Mouse (Mus musculus) G1E (cell line): ENCODE measurements around the gene Scnn1a. TPM values are rescaled to one million over a fixed set of nuclear protein-coding genes. Genes with fewer than 3 reads are reported as not detected.

Experiments
- ATAC-seq: 2 replicates; pipeline ENCODE4 v1.8.0; 2016; ENCODE audit warnings: mild to moderate bottlenecking; ENCODE audit not compliant: insufficient number of reproducible peaks, poor library complexity, low FRiP score, severe bottlenecking; ENCODE audit errors: extremely low read depth
- DNase-seq: peaks from one replicate; pipeline ENCODE4 v3.0.0; 2012; ENCODE audit warnings: low spot score
- H3K27me3 ChIP-seq: 2 replicates; pipeline ENCODE4 v1.6.1; 2012; ENCODE audit warnings: mild to moderate bottlenecking, low read length, inconsistent platforms; ENCODE audit not compliant: insufficient read depth
- H3K36me3 ChIP-seq: replicated peaks from 2 replicates; pipeline ENCODE3; 2012; ENCODE audit warnings: mild to moderate bottlenecking, inconsistent platforms
- H3K4me1 ChIP-seq: 2 replicates; pipeline ENCODE4 v1.6.1; 2012; ENCODE audit warnings: low read depth, low read length, inconsistent platforms, mixed read lengths; ENCODE audit not compliant: insufficient read depth
- H3K4me3 ChIP-seq: 2 replicates; pipeline ENCODE4 v1.5.1; 2012; ENCODE audit warnings: low read depth, mild to moderate bottlenecking, inconsistent platforms, low read length, moderate library complexity, mixed read lengths
- H3K9me3 ChIP-seq: replicated peaks from 2 replicates; pipeline ENCODE4 v1.6.1; 2012; ENCODE audit warnings: inconsistent platforms
- CTCF ChIP-seq: IDR thresholded peaks from 2 replicates; pipeline ENCODE4 v1.5.1; 2012; ENCODE audit warnings: low read depth, low read length, inconsistent platforms, mixed read lengths
- GATA1 ChIP-seq: IDR thresholded peaks from 2 replicates; pipeline ENCODE4 v1.6.1; 2012; ENCODE audit warnings: borderline replicate concordance, low read length, inconsistent platforms, mixed read lengths
- GATA2 ChIP-seq: IDR thresholded peaks from 2 replicates; pipeline ENCODE4 v1.6.1; 2012; ENCODE audit warnings: low read depth, low read length, inconsistent platforms, borderline replicate concordance
- POLR2AphosphoS5 ChIP-seq: IDR thresholded peaks from 2 replicates; pipeline ENCODE4 v1.6.1; 2012; ENCODE audit warnings: low read depth, low read length, inconsistent platforms; ENCODE audit not compliant: insufficient replicate concordance
- TAL1 ChIP-seq: conservative IDR thresholded peaks from 2 replicates; pipeline ENCODE4 v1.6.1; 2012; ENCODE audit warnings: low read depth, low read length, inconsistent platforms, mixed read lengths
- polyA plus RNA-seq: library from polyadenylated mRNA; stranded (reverse); fragments of >175 nt; gene quantifications from 2 replicates; pipeline ENCODE4 v1.2.3, GENCODE M21; 2012
- total RNA-seq, 2 experiments: library from RNA; stranded (forward) in 1 of 2; stranded (reverse) in 1 of 2; fragments of 200-1000 nt in 1 of 2; fragments of >200 nt in 1 of 2; fragmentation: Nextera tagmentation in 1 of 2; gene quantifications; 2 replicates each; pipeline ENCODE4 v1.2.3; 2014 to 2017

The Scnn1a gene
- total and polyA plus RNA-seq, 3 experiments: 0.16 TPM; not detected in 2

DNA sequence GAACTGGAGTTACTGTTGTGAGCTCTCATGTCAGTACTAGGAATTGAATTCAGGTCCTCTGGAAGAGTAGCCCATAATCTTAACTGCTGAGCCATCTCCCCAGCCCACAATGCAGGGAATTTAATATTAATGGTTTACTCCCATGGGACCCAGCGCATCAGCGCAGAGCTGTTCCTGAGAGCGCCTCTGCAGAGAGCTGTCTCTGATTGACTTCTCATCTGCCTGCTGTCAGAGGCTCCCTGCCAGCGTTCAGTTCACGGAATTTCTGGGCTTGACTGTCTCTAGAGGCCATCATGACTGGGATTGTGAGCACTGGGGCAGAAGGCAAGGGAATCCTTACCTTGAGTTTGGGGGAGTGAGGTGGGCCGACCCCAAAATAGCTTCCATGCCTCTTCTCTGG lies 56.6 kb downstream of the Scnn1a start:
- no peak for DNase-seq
- Histone ChIP-seq H3K36me3 (no peaks in the 10 kb centered on the region), H3K9me3 (peaks cover 87% of the 10 kb centered on the region), H3K27me3 (no peaks in the 10 kb centered on the region), H3K4me1 (no peaks in the 10 kb centered on the region; the same call in 1 of the 2 replicates), H3K4me3 (no peak overlapping the region)
- TF ChIP-seq CTCF (no peak), GATA2 (no peak), POLR2AphosphoS5 (no peak), TAL1 (no peak), GATA1 (no peak)
- ATAC-seq: no peak

DNA sequence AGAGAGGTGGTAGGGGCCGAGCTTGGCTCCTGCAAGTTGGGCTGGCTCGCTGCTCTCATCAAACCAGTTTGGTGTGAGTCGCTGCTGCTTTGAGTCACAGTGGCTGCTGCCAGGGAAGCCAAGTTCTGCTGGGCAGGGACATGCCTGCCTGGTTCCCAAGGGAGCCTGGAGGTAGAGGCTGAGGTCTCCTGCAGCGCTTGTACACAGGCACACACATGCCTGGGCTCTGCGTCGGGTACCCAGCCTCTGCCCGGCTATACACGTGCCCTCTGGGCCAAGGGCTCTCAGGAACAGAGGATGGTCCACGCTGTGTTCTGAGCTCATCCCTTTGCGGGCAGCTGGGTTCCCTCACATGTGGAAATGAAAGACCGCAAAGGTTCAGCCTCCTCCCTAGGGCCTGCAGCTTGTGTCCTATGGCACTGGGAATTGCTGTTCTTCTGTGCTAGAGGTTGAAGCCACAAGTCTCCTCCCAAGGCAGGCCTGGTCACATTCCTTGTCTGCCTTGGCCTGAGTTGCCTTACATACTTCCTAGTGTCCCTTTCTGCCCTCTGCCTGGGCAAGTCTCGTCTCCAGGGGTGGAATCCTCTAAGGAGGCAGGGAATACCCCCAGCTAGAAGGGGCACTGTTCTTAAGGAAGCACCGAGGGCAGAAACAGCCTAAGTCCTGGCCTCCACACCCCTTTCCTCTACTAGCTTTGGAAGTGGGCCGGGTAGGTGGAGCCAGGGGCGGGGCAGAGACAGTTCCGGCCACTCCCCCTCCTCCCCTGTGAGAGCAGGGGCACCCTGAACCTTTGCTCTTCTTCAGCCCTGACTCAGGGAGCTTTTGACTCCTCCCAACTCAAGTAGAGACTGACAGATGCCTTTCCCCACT lies 57.4 kb downstream of the Scnn1a start:
- H3K4me1 ChIP-seq: no peaks in the 10 kb centered on the region; the same call in 1 of the 2 replicates
- no peak for TF ChIP-seq GATA1
- no peak for TF ChIP-seq TAL1
- no peak for TF ChIP-seq POLR2AphosphoS5
- no peak for TF ChIP-seq CTCF
- TF ChIP-seq GATA2: no peak
- no peaks in the 10 kb centered on the region for H3K36me3 ChIP-seq
- DNase-seq (no peak), ATAC-seq (no peak)
- no peaks in the 10 kb centered on the region for H3K27me3 ChIP-seq
- no peak overlapping the region for H3K4me3 ChIP-seq
- peaks cover 87% of the 10 kb centered on the region for H3K9me3 ChIP-seq

- no peak for ATAC-seq
- no peaks in the 10 kb centered on the region; the same call in 1 of the 2 replicates for H3K4me1 ChIP-seq
- H3K27me3 ChIP-seq: no peaks in the 10 kb centered on the region
- no peak overlapping the region for H3K4me3 ChIP-seq
- H3K9me3 ChIP-seq: peaks cover 85% of the 10 kb centered on the region
- no peaks in the 10 kb centered on the region for H3K36me3 ChIP-seq
- TF ChIP-seq GATA2 (no peak), POLR2AphosphoS5 (no peak), GATA1 (no peak), CTCF (no peak), TAL1 (no peak)
- no peak for DNase-seq
These were observed 58.2 kb downstream of the Scnn1a start for GRCm38 (mm10) chr6:125378621-125379020.

DNA sequence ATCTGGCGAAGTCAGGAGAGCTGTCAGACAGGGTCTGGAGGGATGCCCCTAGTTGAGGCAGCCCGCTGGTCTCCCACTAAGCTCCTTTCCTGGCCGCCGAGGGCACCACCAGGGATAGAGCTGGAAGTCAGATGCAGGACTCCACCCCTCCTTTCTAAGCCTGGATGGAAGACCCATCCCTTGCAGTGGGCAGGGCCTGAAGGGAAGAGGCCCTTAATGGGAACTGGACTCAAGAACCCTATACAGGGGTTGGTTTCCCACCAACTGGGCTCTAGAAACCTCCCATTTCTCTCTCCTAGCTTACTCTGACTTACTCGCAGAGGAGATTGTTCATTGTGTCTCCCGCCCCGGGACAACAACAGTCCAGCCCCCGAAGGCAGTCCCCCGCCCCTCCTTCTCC lies 59.3 kb downstream of the Scnn1a start:
- no peak overlapping the region for H3K4me3 ChIP-seq
- no peak for DNase-seq
- H3K4me1 ChIP-seq: no peaks in the 10 kb centered on the region; the same call in 1 of the 2 replicates
- ATAC-seq: no peak
- H3K36me3 ChIP-seq: no peaks in the 10 kb centered on the region
- H3K9me3 ChIP-seq: peaks cover 84% of the 10 kb centered on the region
- H3K27me3 ChIP-seq: no peaks in the 10 kb centered on the region
- TF ChIP-seq GATA1 (no peak), POLR2AphosphoS5 (no peak), TAL1 (no peak)

GRCm38 (mm10) chr6:125380372-125381360 lies 60.2 kb downstream of the Scnn1a start, which contains the start of gene Plekhg6:
Gene Plekhg6 (minus strand): TSS chr6:125380793.
- TF ChIP-seq TAL1 (no peak), GATA1 (no peak), POLR2AphosphoS5 (no peak), CTCF (no peak), GATA2 (no peak)
- Histone ChIP-seq H3K27me3 (no peaks in the 10 kb centered on the region), H3K4me1 (no peaks in the 10 kb centered on the region; the same call in 1 of the 2 replicates), H3K36me3 (no peaks in the 10 kb centered on the region), H3K4me3 (peak within 1 kb of the TSS; percentile 28; the same call in 1 of the 2 replicates), H3K9me3 (peaks cover 85% of the 10 kb centered on the region)
- no peak for DNase-seq
- no peak for ATAC-seq

DNA sequence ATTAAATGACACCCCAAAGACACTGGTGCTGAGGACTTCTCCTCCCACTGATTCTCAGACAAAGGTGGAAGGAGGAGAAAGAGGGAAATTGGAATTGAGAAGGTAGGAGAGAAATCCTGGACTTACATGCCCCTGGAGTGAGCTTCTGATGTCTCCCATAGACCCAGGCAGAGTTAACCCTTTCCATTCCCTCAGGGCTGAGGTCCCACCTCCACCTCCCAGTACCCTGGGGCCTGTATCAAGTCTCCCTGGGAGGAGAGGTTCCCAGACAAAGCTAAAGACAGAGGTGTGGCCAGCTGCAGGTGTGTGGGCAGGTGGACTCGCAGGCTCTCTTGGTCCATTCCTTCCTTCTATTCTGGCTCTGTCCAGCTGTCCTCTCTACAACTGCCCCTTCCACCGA lies 61.6 kb downstream of the Scnn1a start:
- Histone ChIP-seq H3K36me3 (no peaks in the 10 kb centered on the region), H3K27me3 (no peaks in the 10 kb centered on the region), H3K4me3 (no peak overlapping the region), H3K9me3 (peaks cover 85% of the 10 kb centered on the region), H3K4me1 (no peaks in the 10 kb centered on the region; the same call in 1 of the 2 replicates)
- ATAC-seq: no peak
- TF ChIP-seq POLR2AphosphoS5 (no peak), GATA1 (no peak), GATA2 (no peak), TAL1 (no peak), CTCF (no peak)
- DNase-seq: no peak
